Mouse (Mus musculus): ENCODE measurements around the gene Olfr605.
"Not testable (repeated sequence)": the region's sequence is repeated elsewhere in the genome, so short reads cannot be mapped to it uniquely, and the experiment has no call there.

Gene Olfr605

GRCm38 (mm10) chr7:103445339-103445738, at the start of gene Olfr605:
Gene Olfr605 (minus strand): TSS chr7:103445439.
- DNase-seq = no peak

GRCm38 (mm10) chr7:103477106-103477505, 31.9 kb upstream of the Olfr605 start:
- not testable (repeated sequence) for DNase-seq

- DNase-seq = no peak
Measured at GRCm38 (mm10) chr7:103469577-103469976, 24.3 kb upstream of the Olfr605 start, which contains the start of gene Olfr608. Gene Olfr608 (plus strand): TSS chr7:103469877.

- DNase-seq = no peak
Measured at GRCm38 (mm10) chr7:103460590-103460989, 15.4 kb upstream of the Olfr605 start.

GRCm38 (mm10) chr7:103448746-103449145, 3.5 kb upstream of the Olfr605 start, which contains the start of gene Olfr606:
Gene Olfr606 (plus strand): TSS chr7:103449046.
- no peak for DNase-seq

- not testable (repeated sequence) for DNase-seq
Measured at GRCm38 (mm10) chr7:103414772-103415171, 30.5 kb downstream of the Olfr605 start, which contains the start of gene Usp17lc. Gene Usp17lc (plus strand): TSS chr7:103415072.

- DNase-seq = not testable (repeated sequence)
Measured at GRCm38 (mm10) chr7:103406521-103407055, 38.7 kb downstream of the Olfr605 start.

- DNase-seq = no peak
Measured at GRCm38 (mm10) chr7:103398981-103399380, 46.3 kb downstream of the Olfr605 start.

GRCm38 (mm10) chr7:103397758-103398157, 47.5 kb downstream of the Olfr605 start:
- no peak for DNase-seq
